Mouse (Mus musculus) limb, embryonic 11.5 days (tissue): ENCODE data around the gene Mad1l1. TPM values are rescaled to one million over a fixed set of nuclear protein-coding genes. Genes with fewer than 3 reads are reported as not detected.

Experiments
- ATAC-seq: fragments of 200-750 bp; cut with Nextera tagmentation; 2 replicates; pipeline ENCODE4 v1.8.0; 2017; ENCODE audit warnings: low read depth; ENCODE audit not compliant: insufficient number of reproducible peaks, low FRiP score, low TSS enrichment
- DNase-seq: peaks from one replicate; pipeline ENCODE4 v3.0.0-alpha.2; 2015; ENCODE audit warnings: low spot score
- H3K27ac ChIP-seq: fragments of 300-500 bp; sonication (generic); replicated peaks from 2 replicates; pipeline ENCODE4 v1.5.1; 2014; ENCODE audit warnings: low read depth, mild to moderate bottlenecking, low read length
- H3K27me3 ChIP-seq: fragments of 300-500 bp; sonication (generic); 2 replicates; pipeline ENCODE4 v1.6.1; 2014; ENCODE audit warnings: mild to moderate bottlenecking, low read length, mixed read lengths; ENCODE audit not compliant: control insufficient read depth, insufficient read depth
- H3K36me3 ChIP-seq: fragments of 300-500 bp; sonication (generic); 2 replicates; pipeline ENCODE4 v1.6.1; 2014; ENCODE audit warnings: mild to moderate bottlenecking, low read length, moderate library complexity, mixed read lengths; ENCODE audit not compliant: control insufficient read depth, insufficient read depth
- H3K4me1 ChIP-seq: fragments of 300-500 bp; sonication (generic); 2 replicates; pipeline ENCODE4 v1.6.1; 2014; ENCODE audit warnings: low read length, mixed read lengths; ENCODE audit not compliant: control insufficient read depth, insufficient read depth
- H3K4me2 ChIP-seq: fragments of 300-500 bp; sonication (generic); 2 replicates; pipeline ENCODE4 v1.6.1; 2014; ENCODE audit warnings: low read depth, mild to moderate bottlenecking, moderate library complexity; ENCODE audit not compliant: severe bottlenecking
- H3K4me3 ChIP-seq: fragments of 300-500 bp; sonication (generic); 2 replicates; pipeline ENCODE4 v1.5.1; 2014; ENCODE audit warnings: low read depth, low read length
- H3K9ac ChIP-seq: fragments of 300-500 bp; sonication (generic); 2 replicates; pipeline ENCODE4 v1.6.1; 2014; ENCODE audit warnings: mild to moderate bottlenecking, low read length
- H3K9me3 ChIP-seq: fragments of 300-500 bp; sonication (generic); 2 replicates; pipeline ENCODE4 v1.6.1; 2016; ENCODE audit warnings: low read length; ENCODE audit not compliant: control insufficient read depth
- WGBS: fragments of 180-500 bp; shearing (Covaris S2); extraction: QIAGEN DNeasy Blood & Tissue Kit; methylation state at CpG from one replicate; pipeline ENCODE4 v1.1.7; 2014; 5-methylcytosine and 5-hydroxymethylcytosine counted together
- polyA plus RNA-seq: library from polyadenylated mRNA; unstranded; fragments of >200 nt; fragmentation: Nextera tagmentation; extraction: Ambion mirVana; gene quantifications from 2 replicates; pipeline ENCODE4 v1.2.1, GENCODE M21; 2014

Mad1l1 gene
- polyA plus RNA-seq, 1 experiment from 2014 or later, result 51.5 TPM

- Histone ChIP-seq H3K9ac (no peak overlapping the region), H3K36me3 (peaks cover 13% of the 10 kb centered on the region; the same call in 1 of the 2 replicates), H3K27me3 (no peaks in the 10 kb centered on the region), H3K4me2 (no peak overlapping the region), H3K9me3 (no peaks in the 10 kb centered on the region), H3K4me1 (no peaks in the 10 kb centered on the region), H3K4me3 (no peak overlapping the region), H3K27ac (no peak overlapping the region)
- no peak for DNase-seq
- ATAC-seq, result no peak
- 89% methylated on average over 11 of the region's 11 CpGs for WGBS
These were observed 34.6 kb upstream of the Mad1l1 start for GRCm38 (mm10) chr5:140355934-140356333.

DNA sequence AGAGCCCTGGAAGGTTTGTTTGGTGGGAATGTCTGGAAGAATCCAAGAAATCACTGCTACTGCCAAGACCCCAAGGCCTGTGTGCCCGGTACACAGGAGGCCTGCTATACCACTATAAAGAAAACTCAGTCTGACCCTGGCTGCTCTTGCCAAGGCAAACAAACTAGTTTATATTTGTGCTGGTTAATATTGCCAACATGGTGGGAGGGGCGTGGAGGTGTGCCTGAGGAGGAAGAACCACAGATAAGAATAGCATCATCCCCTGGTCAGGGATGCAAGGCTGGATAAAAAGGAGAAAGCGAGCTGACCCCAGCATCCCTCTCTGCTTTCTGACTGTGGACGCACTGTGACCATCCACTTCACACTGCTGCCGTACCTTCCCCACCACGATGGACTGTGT, 31.0 kb upstream of the Mad1l1 start:
- Histone ChIP-seq H3K4me1 (no peaks in the 10 kb centered on the region), H3K9me3 (no peaks in the 10 kb centered on the region), H3K4me3 (no peak overlapping the region), H3K4me2 (no peak overlapping the region), H3K27me3 (no peaks in the 10 kb centered on the region), H3K9ac (no peak overlapping the region), H3K27ac (no peak overlapping the region), H3K36me3 (peaks cover 13% of the 10 kb centered on the region; the same call in 1 of the 2 replicates)
- WGBS, result 92% methylated on average over 6 of the region's 6 CpGs
- ATAC-seq (no peak), DNase-seq (no peak)

GRCm38 (mm10) chr5:140350731-140351497, 29.6 kb upstream of the Mad1l1 start:
- no peaks in the 10 kb centered on the region for H3K4me1 ChIP-seq
- H3K4me3 ChIP-seq, result no peak overlapping the region
- H3K9ac ChIP-seq, result no peak overlapping the region
- H3K27ac ChIP-seq, result no peak overlapping the region
- no peaks in the 10 kb centered on the region for H3K9me3 ChIP-seq
- no peaks in the 10 kb centered on the region for H3K27me3 ChIP-seq
- peaks cover 10% of the 10 kb centered on the region; the same call in 1 of the 2 replicates for H3K36me3 ChIP-seq
- WGBS, result 91% methylated on average over 8 of the region's 8 CpGs
- no peak for DNase-seq
- H3K4me2 ChIP-seq, result no peak overlapping the region
- ATAC-seq, result no peak

DNA sequence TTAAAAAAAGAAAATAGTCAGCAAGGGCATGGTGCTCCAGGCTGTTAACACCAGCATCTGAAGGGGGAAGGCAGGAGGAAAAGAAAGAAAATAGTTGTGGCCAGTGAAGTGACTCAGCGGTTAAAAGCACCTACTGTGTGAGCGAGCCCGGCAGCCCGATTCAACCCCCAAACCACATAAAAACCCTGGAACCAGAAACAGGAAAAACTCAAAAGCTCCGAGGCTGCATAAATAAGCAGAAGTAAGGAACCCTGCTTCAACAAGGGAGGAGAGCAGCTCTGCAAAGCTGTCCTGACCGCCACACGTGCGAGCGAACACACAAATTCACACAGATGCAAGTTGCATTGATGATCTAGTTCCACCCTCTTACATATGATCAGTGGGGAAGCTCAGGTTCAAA, 28.5 kb upstream of the Mad1l1 start:
- no peaks in the 10 kb centered on the region for H3K9me3 ChIP-seq
- H3K4me2 ChIP-seq, result no peak overlapping the region
- H3K27me3 ChIP-seq, result no peaks in the 10 kb centered on the region
- peaks cover 10% of the 10 kb centered on the region; the same call in 1 of the 2 replicates for H3K36me3 ChIP-seq
- no peaks in the 10 kb centered on the region for H3K4me1 ChIP-seq
- H3K9ac ChIP-seq, result no peak overlapping the region
- H3K4me3 ChIP-seq, result no peak overlapping the region
- 95% methylated on average over 9 of the region's 9 CpGs for WGBS
- DNase-seq (no peak), ATAC-seq (no peak)
- H3K27ac ChIP-seq, result no peak overlapping the region

DNA sequence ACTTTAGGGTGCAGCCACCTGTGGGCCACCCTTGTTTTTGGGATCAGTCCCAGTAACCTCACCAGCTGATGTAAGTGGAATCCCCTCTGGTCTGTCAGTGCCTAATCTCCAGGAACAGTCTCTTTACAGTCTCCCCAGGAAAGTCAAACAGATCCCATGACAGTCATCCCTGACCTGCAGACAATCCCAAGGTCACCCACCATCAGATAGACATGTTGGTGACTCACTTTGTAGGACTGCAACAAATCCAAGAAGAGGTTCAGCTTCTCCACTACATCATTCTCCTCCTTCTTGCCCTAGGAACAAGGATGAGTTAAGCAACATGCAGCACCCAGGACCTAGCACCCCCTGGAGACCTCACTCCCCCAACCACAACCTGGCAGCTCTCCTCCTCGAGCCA, 24.7 kb upstream of the Mad1l1 start:
- no peak for ATAC-seq
- no peaks in the 10 kb centered on the region; the same call in 1 of the 2 replicates for H3K36me3 ChIP-seq
- no peak overlapping the region for H3K9ac ChIP-seq
- H3K4me1 ChIP-seq, result no peaks in the 10 kb centered on the region
- WGBS, result 83% methylated on average over 1 of the region's 1 CpGs
- no peaks in the 10 kb centered on the region for H3K27me3 ChIP-seq
- no peaks in the 10 kb centered on the region for H3K9me3 ChIP-seq
- DNase-seq, result no peak
- no peak overlapping the region for H3K4me3 ChIP-seq
- H3K4me2 ChIP-seq, result no peak overlapping the region
- H3K27ac ChIP-seq, result no peak overlapping the region

GRCm38 (mm10) chr5:140345244-140345643, 23.9 kb upstream of the Mad1l1 start:
- DNase-seq (no peak), ATAC-seq (no peak)
- H3K4me2 ChIP-seq, result no peak overlapping the region
- no peak overlapping the region for H3K9ac ChIP-seq
- H3K9me3 ChIP-seq, result no peaks in the 10 kb centered on the region
- H3K27ac ChIP-seq, result no peak overlapping the region
- no peak overlapping the region for H3K4me3 ChIP-seq
- no peaks in the 10 kb centered on the region; the same call in 1 of the 2 replicates for H3K4me1 ChIP-seq
- peaks cover 2% of the 10 kb centered on the region; the same call in 1 of the 2 replicates for H3K36me3 ChIP-seq
- no peaks in the 10 kb centered on the region for H3K27me3 ChIP-seq
- WGBS, result 90% methylated on average over 4 of the region's 4 CpGs

- no peak overlapping the region for H3K9ac ChIP-seq
- WGBS, result 90% methylated on average over 4 of the region's 4 CpGs
- peaks cover 6% of the 10 kb centered on the region; the same call in 1 of the 2 replicates for H3K36me3 ChIP-seq
- H3K9me3 ChIP-seq, result no peaks in the 10 kb centered on the region; the same call in 1 of the 2 replicates
- no peak overlapping the region for H3K4me3 ChIP-seq
- DNase-seq, result no peak
- no peak for ATAC-seq
- no peak overlapping the region for H3K27ac ChIP-seq
- no peaks in the 10 kb centered on the region; the same call in 1 of the 2 replicates for H3K4me1 ChIP-seq
- H3K27me3 ChIP-seq, result no peaks in the 10 kb centered on the region
- H3K4me2 ChIP-seq, result no peak overlapping the region
These were observed 21.5 kb upstream of the Mad1l1 start for GRCm38 (mm10) chr5:140342880-140343279.

GRCm38 (mm10) chr5:140339836-140340235, 18.5 kb upstream of the Mad1l1 start:
- Histone ChIP-seq H3K27ac (no peak overlapping the region), H3K4me2 (no peak overlapping the region), H3K4me1 (no peaks in the 10 kb centered on the region; the same call in 1 of the 2 replicates), H3K27me3 (no peaks in the 10 kb centered on the region), H3K4me3 (no peak overlapping the region), H3K9ac (no peak overlapping the region), H3K36me3 (peaks cover 6% of the 10 kb centered on the region; the same call in 1 of the 2 replicates), H3K9me3 (no peaks in the 10 kb centered on the region; the same call in 1 of the 2 replicates)
- DNase-seq (no peak), ATAC-seq (no peak)
- 82% methylated on average over 3 of the region's 3 CpGs for WGBS
